Mouse (Mus musculus): Measurements from ENCODE around the gene Slc2a6. TPM values are rescaled to one million over a fixed set of nuclear protein-coding genes. Genes with fewer than 3 reads are reported as not detected.

Gene Slc2a6
- total and polyA plus RNA-seq, 3 experiments, result 2.6 to 3.2 TPM; not detected in 1

- TF ChIP-seq MYC (IDR thresholded peaks at IDR 0.05; ENCODE audit: low read depth, low read length), result no peak
- no peak for TF ChIP-seq MEF2A (IDR thresholded peaks at IDR 0.05; ENCODE audit: extremely low read depth, insufficient replicate concordance, low read depth, low read length, poor library complexity, severe bottlenecking)
- no peak for TF ChIP-seq MAZ (IDR thresholded peaks at IDR 0.05; ENCODE audit: low read depth, low read length)
- TF ChIP-seq CTCF (IDR thresholded peaks at IDR 0.05 in 2 of 3, conservative IDR thresholded peaks at IDR 0.05 in 1 of 3; ENCODE audit: control insufficient read depth in 1 of 3, insufficient read depth in 1 of 3, low read depth in 2 of 3, low read length in 3 of 3, poor library complexity in 1 of 3, severe bottlenecking in 1 of 3), result peak; percentile 23 to 44 (median 35); a peak in 4 of 6 replicates
- peak; percentile 55 for TF ChIP-seq SMC3 (IDR thresholded peaks at IDR 0.05; ENCODE audit: low read depth, low read length)
- peak; percentile 36 for TF ChIP-seq RAD21 (IDR thresholded peaks at IDR 0.05; ENCODE audit: low read depth, low read length)
- TF ChIP-seq USF1 (IDR thresholded peaks at IDR 0.05; ENCODE audit: low read depth, low read length), result no peak
- peak; percentile 62 for DNase-seq (ENCODE audit: low read depth, low spot score)
Measured at GRCm38 (mm10) chr2:26997498-26997897, 30.3 kb downstream of the Slc2a6 start.

DNA sequence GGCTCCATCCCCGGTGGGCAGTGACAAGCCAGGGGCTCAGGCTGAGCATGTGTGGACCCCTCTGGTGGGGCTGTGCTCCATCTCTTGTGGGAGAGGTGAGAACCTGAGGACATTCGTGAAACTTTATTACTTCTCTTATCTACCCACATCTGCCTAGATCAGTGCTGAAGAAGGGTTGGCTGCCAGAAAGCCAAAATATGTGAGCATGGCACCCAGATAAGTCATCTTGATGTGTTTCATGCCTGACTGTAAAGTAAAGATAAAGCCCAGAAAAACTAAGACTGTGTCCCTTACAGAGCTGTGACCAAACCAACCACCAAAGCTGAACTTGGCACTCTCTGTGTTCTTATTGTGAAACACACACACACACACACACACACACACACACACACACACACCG, 33.9 kb downstream of the Slc2a6 start:
- Histone ChIP-seq H3K4me3 (ENCODE audit: control insufficient read depth in 1 of 2, insufficient read depth in 1 of 2, low read depth in 2 of 2, low read length in 2 of 2) (no peak overlapping the region), H3K79me2 (ENCODE audit: control insufficient read depth, insufficient read depth, low read length, poor library complexity) (no peaks in the 10 kb centered on the region), H3K9ac (ENCODE audit: control insufficient read depth, low read depth, low read length, poor library complexity, severe bottlenecking) (no peak overlapping the region), H3K9me3 (replicated peaks; ENCODE audit: insufficient read depth, low read length) (no peaks in the 10 kb centered on the region), H3K36me3 (ENCODE audit: control insufficient read depth in 1 of 2, insufficient read depth in 2 of 2, low read length in 2 of 2) (0 out of 4 replicates have a peak, but pooled peaks cover 0 to 2% of the 10 kb centered on the region in 2 experiments), H3K27me3 (ENCODE audit: control insufficient read depth in 1 of 2, insufficient read depth in 2 of 2, low read length in 2 of 2) (no peaks in the 10 kb centered on the region), H3K27ac (ENCODE audit: control insufficient read depth, low read depth, low read length) (no peak overlapping the region), H3K4me1 (ENCODE audit: control insufficient read depth in 1 of 2, insufficient read depth in 2 of 2, low read length in 2 of 2) (peaks cover 0 to 5% of the 10 kb centered on the region in 2 experiments; a peak in 2 of 4 replicates)
- peak; percentile 66 for TF ChIP-seq GATA1 (IDR thresholded peaks at IDR 0.05; ENCODE audit: low read depth, low read length)
- peak; percentile 52 to 59; a peak in 3 of 4 replicates for TF ChIP-seq EP300 (IDR thresholded peaks at IDR 0.05; ENCODE audit: low read depth in 1 of 2, low read length in 2 of 2)
- no peak for TF ChIP-seq HCFC1 (IDR thresholded peaks at IDR 0.05; ENCODE audit: low read depth, low read length)
- peak; percentile 27; the same call in 1 of the 2 replicates for TF ChIP-seq RCOR1 (IDR thresholded peaks at IDR 0.05; ENCODE audit: low read depth, low read length)
- TF ChIP-seq TCF12 (IDR thresholded peaks at IDR 0.05; ENCODE audit: low read depth, low read length), result peak; percentile 78
- TF ChIP-seq BHLHE40 (IDR thresholded peaks at IDR 0.05; ENCODE audit: borderline replicate concordance, low read depth, low read length), result no peak
- TF ChIP-seq ETS1 (IDR thresholded peaks at IDR 0.05; ENCODE audit: low read depth, low read length), result peak; percentile 20; the same call in 1 of the 2 replicates
- TF ChIP-seq MXI1 (IDR thresholded peaks at IDR 0.05; ENCODE audit: low read depth, low read length), result peak; percentile 24; the same call in 1 of the 2 replicates
- no peak for TF ChIP-seq UBTF (IDR thresholded peaks at IDR 0.05; ENCODE audit: borderline replicate concordance, insufficient read depth, low read depth, low read length)
- DNase-seq (ENCODE audit: low read depth, low spot score), result peak; percentile 27

More at GRCm38 (mm10) chr2:26997498-26997897, 30.3 kb downstream of the Slc2a6 start:
- Histone ChIP-seq H3K79me2 (ENCODE audit: control insufficient read depth, insufficient read depth, low read length, poor library complexity) (no peaks in the 10 kb centered on the region), H3K36me3 (ENCODE audit: control insufficient read depth in 1 of 2, insufficient read depth in 2 of 2, low read length in 2 of 2) (0 out of 4 replicates have a peak, but pooled peaks cover 0 to 2% of the 10 kb centered on the region in 2 experiments), H3K4me3 (ENCODE audit: control insufficient read depth in 1 of 2, insufficient read depth in 1 of 2, low read depth in 2 of 2, low read length in 2 of 2) (peak overlapping the region in 1 of 2 experiments; percentile 94; a peak in 2 of 4 replicates), H3K4me1 (ENCODE audit: control insufficient read depth in 1 of 2, insufficient read depth in 2 of 2, low read length in 2 of 2) (peaks cover 0 to 5% of the 10 kb centered on the region in 2 experiments; a peak in 2 of 4 replicates), H3K27ac (ENCODE audit: control insufficient read depth, low read depth, low read length) (no peak overlapping the region), H3K27me3 (ENCODE audit: control insufficient read depth in 1 of 2, insufficient read depth in 2 of 2, low read length in 2 of 2) (no peaks in the 10 kb centered on the region), H3K9ac (ENCODE audit: control insufficient read depth, low read depth, low read length, poor library complexity, severe bottlenecking) (peak overlapping the region; percentile 66), H3K9me3 (replicated peaks; ENCODE audit: insufficient read depth, low read length) (no peaks in the 10 kb centered on the region)
